Mouse (Mus musculus) liver, embryonic 11.5 days (tissue): ENCODE data around the gene Micu1. TPM values are rescaled to one million over a fixed set of nuclear protein-coding genes. Genes with fewer than 3 reads are reported as not detected.

ENCODE experiments used
- ATAC-seq: fragments of 200-750 bp; cut with Nextera tagmentation; replicated peaks from 2 replicates; pipeline ENCODE4 v1.8.0; 2017; ENCODE audit warnings: moderate number of reproducible peaks, mild to moderate bottlenecking, moderate TSS enrichment, moderate library complexity; ENCODE audit not compliant: low FRiP score
- DNase-seq: peaks from one replicate; pipeline ENCODE4 v3.0.0-alpha.2; 2017; ENCODE audit warnings: low spot score
- H3K27ac ChIP-seq: fragments of 300-500 bp; sonication (generic); 2 replicates; pipeline ENCODE4 v1.5.1; 2014; ENCODE audit warnings: mild to moderate bottlenecking, low read depth, low read length, control low read depth
- H3K27me3 ChIP-seq: fragments of 300-500 bp; sonication (generic); replicated peaks from 2 replicates; pipeline ENCODE4 v1.6.1; 2014; ENCODE audit warnings: low read length, mixed read lengths; ENCODE audit not compliant: control insufficient read depth, insufficient read depth
- H3K36me3 ChIP-seq: fragments of 300-500 bp; sonication (generic); 2 replicates; pipeline ENCODE4 v1.6.1; 2014; ENCODE audit warnings: mild to moderate bottlenecking, low read length, moderate library complexity, mixed read lengths; ENCODE audit not compliant: control insufficient read depth, insufficient read depth
- H3K4me1 ChIP-seq: fragments of 300-500 bp; sonication (generic); replicated peaks from 2 replicates; pipeline ENCODE4 v1.6.1; 2014; ENCODE audit warnings: low read length, mixed read lengths; ENCODE audit not compliant: control insufficient read depth, insufficient read depth
- H3K4me2 ChIP-seq: fragments of 300-500 bp; sonication (generic); 2 replicates; pipeline ENCODE4 v1.6.1; 2014; ENCODE audit warnings: mild to moderate bottlenecking, control low read depth, moderate library complexity
- H3K4me3 ChIP-seq: fragments of 300-500 bp; sonication (generic); 2 replicates; pipeline ENCODE4 v1.5.1; 2014; ENCODE audit warnings: low read depth, low read length, control low read depth
- H3K9ac ChIP-seq: fragments of 300-500 bp; sonication (generic); 2 replicates; pipeline ENCODE4 v1.6.1; 2014; ENCODE audit warnings: low read depth, low read length, control low read depth
- H3K9me3 ChIP-seq: fragments of 300-500 bp; sonication (generic); 2 replicates; pipeline ENCODE4 v1.6.1; 2016; ENCODE audit warnings: low read length, inconsistent platforms, mixed read lengths; ENCODE audit not compliant: control insufficient read depth
- WGBS: fragments of 180-500 bp; shearing (Covaris S2); extraction: QIAGEN DNeasy Blood & Tissue Kit; methylation state at CpG from one replicate; pipeline ENCODE4 v1.1.7; 2014; 5-methylcytosine and 5-hydroxymethylcytosine counted together
- polyA plus RNA-seq: library from polyadenylated mRNA; unstranded; fragments of >200 nt; fragmentation: Nextera tagmentation; extraction: Ambion mirVana; gene quantifications from 2 replicates; pipeline ENCODE4 v1.2.1, GENCODE M21; 2014

Gene Micu1
- polyA plus RNA-seq, 1 experiment from 2014 or later: 40.8 TPM

- Histone ChIP-seq H3K27me3 (no peaks in the 10 kb centered on the region), H3K4me1 (peaks cover 38% of the 10 kb centered on the region), H3K4me2 (no peak overlapping the region), H3K9me3 (no peaks in the 10 kb centered on the region), H3K27ac (no peak overlapping the region), H3K4me3 (no peak overlapping the region), H3K36me3 (no peaks in the 10 kb centered on the region), H3K9ac (no peak overlapping the region)
- no peak for ATAC-seq
- no peak for DNase-seq
- WGBS: 76% methylated on average over 15 of the region's 15 CpGs
Measured at GRCm38 (mm10) chr10:59877421-59878117, 175.3 kb downstream of the Micu1 start.

- ATAC-seq (no peak; the same call in 1 of the 2 replicates), DNase-seq (no peak)
- WGBS: 15% methylated on average over 5 of the region's 5 CpGs
- Histone ChIP-seq H3K36me3 (no peaks in the 10 kb centered on the region), H3K4me2 (peak overlapping the region; percentile 63), H3K9me3 (no peaks in the 10 kb centered on the region), H3K4me3 (peak overlapping the region; percentile 94), H3K9ac (peak overlapping the region; percentile 55), H3K27ac (peak overlapping the region; percentile 98), H3K27me3 (no peaks in the 10 kb centered on the region), H3K4me1 (peaks cover 34% of the 10 kb centered on the region)
Measured at GRCm38 (mm10) chr10:59878823-59879222, 176.5 kb downstream of the Micu1 start.

- under 1% methylated on average over 80 of the region's 80 CpGs for WGBS
- H3K27ac ChIP-seq: peak within 1 kb of the TSS; percentile 98
- peak within 1 kb of the TSS; percentile 93 for H3K9ac ChIP-seq
- peak; percentile 84 for ATAC-seq
- no peaks in the 10 kb centered on the region for H3K9me3 ChIP-seq
- H3K27me3 ChIP-seq: no peaks in the 10 kb centered on the region
- H3K4me2 ChIP-seq: peak within 1 kb of the TSS; percentile 86
- H3K4me3 ChIP-seq: peak within 1 kb of the TSS; percentile 94
- DNase-seq: peak; percentile 94
- peaks cover 31% of the 10 kb centered on the region for H3K4me1 ChIP-seq
- H3K36me3 ChIP-seq: no peaks in the 10 kb centered on the region
Measured at GRCm38 (mm10) chr10:59879255-59880028, 177.2 kb downstream of the Micu1 start, which contains the start of gene Dnajb12. Gene Dnajb12 (plus strand): TSS chr10:59879556.

- H3K4me1 ChIP-seq: peaks cover 30% of the 10 kb centered on the region
- peak overlapping the region; percentile 93 for H3K9ac ChIP-seq
- peak overlapping the region; percentile 86 for H3K4me2 ChIP-seq
- H3K27me3 ChIP-seq: no peaks in the 10 kb centered on the region
- 2% methylated on average over 13 of the region's 13 CpGs for WGBS
- H3K9me3 ChIP-seq: no peaks in the 10 kb centered on the region
- no peaks in the 10 kb centered on the region for H3K36me3 ChIP-seq
- peak overlapping the region; percentile 94 for H3K4me3 ChIP-seq
- no peak for DNase-seq
- ATAC-seq: peak; percentile 18
- peak overlapping the region; percentile 98 for H3K27ac ChIP-seq
Measured at GRCm38 (mm10) chr10:59880029-59880386, 177.7 kb downstream of the Micu1 start.

- DNase-seq: no peak
- 65% methylated on average over 7 of the region's 7 CpGs for WGBS
Measured at GRCm38 (mm10) chr10:59880837-59881236, 178.6 kb downstream of the Micu1 start.

GRCm38 (mm10) chr10:59884327-59885173, 182.3 kb downstream of the Micu1 start:
- no peaks in the 10 kb centered on the region for H3K27me3 ChIP-seq
- no peak overlapping the region for H3K4me2 ChIP-seq
- H3K9ac ChIP-seq: no peak overlapping the region
- no peaks in the 10 kb centered on the region for H3K36me3 ChIP-seq
- no peak overlapping the region for H3K4me3 ChIP-seq
- H3K9me3 ChIP-seq: no peaks in the 10 kb centered on the region
- peaks cover 37% of the 10 kb centered on the region for H3K4me1 ChIP-seq
- DNase-seq (no peak), ATAC-seq (no peak)
- 89% methylated on average over 10 of the region's 10 CpGs for WGBS
- 0 out of 2 replicates have a peak overlapping the region, but pooled peaks have one; percentile 3 for H3K27ac ChIP-seq

More at GRCm38 (mm10) chr10:59880837-59881236, 178.6 kb downstream of the Micu1 start:
- H3K4me2 ChIP-seq: peak overlapping the region; percentile 86
- H3K9me3 ChIP-seq: no peaks in the 10 kb centered on the region
- peak overlapping the region; percentile 98 for H3K27ac ChIP-seq
- H3K4me1 ChIP-seq: peaks cover 35% of the 10 kb centered on the region
- H3K27me3 ChIP-seq: no peaks in the 10 kb centered on the region
- no peak for ATAC-seq
- peak overlapping the region; percentile 93 for H3K9ac ChIP-seq
- H3K4me3 ChIP-seq: peak overlapping the region; percentile 94
- H3K36me3 ChIP-seq: no peaks in the 10 kb centered on the region

GRCm38 (mm10) chr10:59885174-59886080, 183.2 kb downstream of the Micu1 start:
- no peaks in the 10 kb centered on the region for H3K27me3 ChIP-seq
- 82% methylated on average over 14 of the region's 14 CpGs for WGBS
- 0 out of 2 replicates have a peak overlapping the region, but pooled peaks have one; percentile 26 for H3K27ac ChIP-seq
- 0 out of 2 replicates have a peak overlapping the region, but pooled peaks have one; percentile 2 for H3K9ac ChIP-seq
- H3K4me3 ChIP-seq: no peak overlapping the region
- ATAC-seq (no peak), DNase-seq (no peak)
- H3K9me3 ChIP-seq: no peaks in the 10 kb centered on the region
- H3K4me2 ChIP-seq: no peak overlapping the region
- peaks cover 34% of the 10 kb centered on the region for H3K4me1 ChIP-seq
- H3K36me3 ChIP-seq: no peaks in the 10 kb centered on the region
